Mouse (Mus musculus) R1 (cell line): Measurements from ENCODE around the gene Chid1.

Experiments used
- DNase-seq: peaks from one replicate; pipeline ENCODE4 v3.0.0-alpha.2; 2018; ENCODE audit warnings: low read depth, low spot score

The Chid1 gene

GRCm38 (mm10) chr7:141559726-141560325 is 20.2 kb upstream of the Chid1 start:
- DNase-seq = no peak

- DNase-seq = no peak
These were observed 19.3 kb upstream of the Chid1 start for GRCm38 (mm10) chr7:141558946-141559345.

- DNase-seq = no peak
These were observed 18.7 kb upstream of the Chid1 start for GRCm38 (mm10) chr7:141558329-141558776.

- DNase-seq = no peak
These were observed 10.8 kb upstream of the Chid1 start for GRCm38 (mm10) chr7:141550464-141550863.

- no peak for DNase-seq
These were observed 9.9 kb upstream of the Chid1 start for GRCm38 (mm10) chr7:141549432-141550061.

GRCm38 (mm10) chr7:141544654-141545053 is 5.0 kb upstream of the Chid1 start:
- no peak for DNase-seq

- no peak for DNase-seq
These were observed 2.9 kb upstream of the Chid1 start for GRCm38 (mm10) chr7:141542588-141542987.

GRCm38 (mm10) chr7:141541681-141542080 is 2.0 kb upstream of the Chid1 start:
- DNase-seq = no peak

GRCm38 (mm10) chr7:141540312-141541081 is 840 bp upstream of the Chid1 start:
- DNase-seq = peak; percentile 30

- DNase-seq = peak; percentile 10
These were observed 653 bp downstream of the Chid1 start for GRCm38 (mm10) chr7:141538852-141539555.

GRCm38 (mm10) chr7:141535570-141535969 is 4.1 kb downstream of the Chid1 start:
- no peak for DNase-seq

- no peak for DNase-seq
These were observed 14.1 kb downstream of the Chid1 start for GRCm38 (mm10) chr7:141525580-141525925.

GRCm38 (mm10) chr7:141524760-141525579 is 14.7 kb downstream of the Chid1 start:
- peak; percentile 79 for DNase-seq

- DNase-seq = no peak
These were observed 15.4 kb downstream of the Chid1 start for GRCm38 (mm10) chr7:141524271-141524670.

- no peak for DNase-seq
These were observed 16.6 kb downstream of the Chid1 start for GRCm38 (mm10) chr7:141523007-141523406.

GRCm38 (mm10) chr7:141519795-141520194 is 19.9 kb downstream of the Chid1 start:
- DNase-seq = no peak

- DNase-seq = no peak
These were observed 20.7 kb downstream of the Chid1 start for GRCm38 (mm10) chr7:141518926-141519325.

- DNase-seq = no peak
These were observed 21.4 kb downstream of the Chid1 start for GRCm38 (mm10) chr7:141518296-141518695.

- no peak for DNase-seq
These were observed 22.0 kb downstream of the Chid1 start for GRCm38 (mm10) chr7:141517638-141518037.

- no peak for DNase-seq
These were observed 28.9 kb downstream of the Chid1 start for GRCm38 (mm10) chr7:141510681-141511191.

GRCm38 (mm10) chr7:141510196-141510595 is 29.5 kb downstream of the Chid1 start:
- DNase-seq = no peak
